Mouse (Mus musculus) myocyte (in vitro differentiated cells): ENCODE data around the gene Rbms3.

Experiments
- MYOG ChIP-seq, 3 experiments: IDR thresholded peaks; one replicate each; pipeline ENCODE4 v1.6.1; 2011; ENCODE audit warnings: control low read depth in 2 of 3, low read depth in 2 of 3, mild to moderate bottlenecking in 2 of 3; ENCODE audit not compliant: insufficient read length in 2 of 3, control insufficient read depth in 1 of 3, insufficient read depth in 1 of 3
- POLR2A ChIP-seq: IDR thresholded peaks from one replicate; pipeline ENCODE4 v1.6.1; 2011; ENCODE audit warnings: low read depth, mild to moderate bottlenecking, control low read depth, moderate library complexity; ENCODE audit not compliant: insufficient read length
- POLR2AphosphoS2 ChIP-seq: IDR thresholded peaks from one replicate; pipeline ENCODE4 v1.6.1; 2011; ENCODE audit warnings: low read depth, control low read depth; ENCODE audit not compliant: insufficient read length

GRCm38 (mm10) chr9:117247311-117247980 is 382.3 kb downstream of the Rbms3 start:
- TF ChIP-seq MYOG (IDR thresholded peaks at IDR 0.05; ENCODE audit: control insufficient read depth in 1 of 3, insufficient read depth in 1 of 3, insufficient read length in 2 of 3, low read depth in 2 of 3) (no peak), POLR2A (no peak), POLR2AphosphoS2 (no peak)
